Mouse (Mus musculus): ENCODE data around the gene Gm1113. TPM values are rescaled to one million over a fixed set of nuclear protein-coding genes. Genes with fewer than 3 reads are reported as not detected.

The Gm1113 gene
- not detected for total RNA-seq (2021)

GRCm38 (mm10) chr9:35518169-35518568 is at the start of gene Gm1113:
Gene Gm1113 (minus strand): TSS chr9:35518269.
- intact Hi-C loops (cut with DNase I) = no loop called here
- DNase-seq (ENCODE audit: low spot score) = no peak

- no peak for DNase-seq (ENCODE audit: low spot score)
- intact Hi-C loops (cut with DNase I) = no loop called here
Measured at GRCm38 (mm10) chr9:35564536-35565240, 46.6 kb upstream of the Gm1113 start.

- intact Hi-C loops (cut with DNase I) = no loop called here
Measured at GRCm38 (mm10) chr9:35561583-35561982, 43.5 kb upstream of the Gm1113 start.

GRCm38 (mm10) chr9:35561076-35561475 is 43.0 kb upstream of the Gm1113 start:
- intact Hi-C loops (cut with DNase I) = no loop called here
- no peak for DNase-seq (ENCODE audit: low spot score)

More at GRCm38 (mm10) chr9:35561583-35561982, 43.5 kb upstream of the Gm1113 start:
- DNase-seq (ENCODE audit: low spot score) = no peak

GRCm38 (mm10) chr9:35559009-35559890 is 41.2 kb upstream of the Gm1113 start:
- intact Hi-C loops (cut with DNase I) = no loop called here
- DNase-seq (ENCODE audit: low spot score) = peak; percentile 46

- intact Hi-C loops (cut with DNase I) = no loop called here
- DNase-seq (ENCODE audit: low spot score) = no peak
Measured at GRCm38 (mm10) chr9:35558257-35559008, 40.4 kb upstream of the Gm1113 start, which contains the start of the genes Ddx25 and Pus3. Gene Ddx25 (minus strand): TSS chr9:35558528. Gene Pus3 (plus strand): TSS chr9:35558595.

GRCm38 (mm10) chr9:35556494-35557102 is 38.5 kb upstream of the Gm1113 start:
- intact Hi-C loops (cut with DNase I) = no loop called here
- no peak for DNase-seq (ENCODE audit: low spot score)

GRCm38 (mm10) chr9:35548455-35548854 is 30.4 kb upstream of the Gm1113 start:
- intact Hi-C loops (cut with DNase I) = loop anchor here (10.0 kb wide), 1 partner anchor 344 kb away; the partner anchor contains the start of genes Srpr and Tirap
- DNase-seq (ENCODE audit: low spot score) = no peak

- no peak for DNase-seq (ENCODE audit: low spot score)
- intact Hi-C loops (cut with DNase I) = loop anchor here (10.0 kb wide), 1 partner anchor 342 kb away; the partner anchor contains the start of genes Srpr and Tirap
Measured at GRCm38 (mm10) chr9:35546745-35547144, 28.7 kb upstream of the Gm1113 start.

- intact Hi-C loops (cut with DNase I) = loop anchor here (10.0 kb wide), 1 partner anchor 341 kb away; the partner anchor contains the start of genes Srpr and Tirap
- DNase-seq (ENCODE audit: low spot score) = no peak
Measured at GRCm38 (mm10) chr9:35545704-35546103, 27.6 kb upstream of the Gm1113 start.

- intact Hi-C loops (cut with DNase I) = loop anchor here (10.0 kb wide), 1 partner anchor 340 kb away; the partner anchor contains the start of genes Srpr and Tirap
- no peak for DNase-seq (ENCODE audit: low spot score)
Measured at GRCm38 (mm10) chr9:35544666-35545065, 26.6 kb upstream of the Gm1113 start.

- intact Hi-C loops (cut with DNase I) = loop anchor here (10.0 kb wide), 1 partner anchor 338 kb away; the partner anchor contains the start of genes Srpr and Tirap
- DNase-seq (ENCODE audit: low spot score) = no peak
Measured at GRCm38 (mm10) chr9:35543099-35543860, 25.2 kb upstream of the Gm1113 start.

- intact Hi-C loops (cut with DNase I) = loop anchor here (1.0 to 10.0 kb wide), 2 partner anchors 259 to 337 kb away; partner anchors contain the start of genes Srpr and Tirap
- no peak for DNase-seq (ENCODE audit: low spot score)
Measured at GRCm38 (mm10) chr9:35541941-35542340, 23.9 kb upstream of the Gm1113 start.

- DNase-seq (ENCODE audit: low spot score) = no peak
- intact Hi-C loops (cut with DNase I) = loop anchor here (1.0 to 10.0 kb wide), 2 partner anchors 258 to 337 kb away; partner anchors contain the start of genes Srpr and Tirap
Measured at GRCm38 (mm10) chr9:35541488-35541887, 23.4 kb upstream of the Gm1113 start.

GRCm38 (mm10) chr9:35541024-35541423 is 23.0 kb upstream of the Gm1113 start:
- intact Hi-C loops (cut with DNase I) = loop anchor here (1.0 to 10.0 kb wide), 2 partner anchors 258 to 336 kb away; partner anchors contain the start of genes Srpr and Tirap
- no peak for DNase-seq (ENCODE audit: low spot score)

- no peak for DNase-seq (ENCODE audit: low spot score)
- intact Hi-C loops (cut with DNase I) = loop anchor here (10.0 kb wide), 1 partner anchor 514 kb away; no protein-coding TSS in a partner anchor
Measured at GRCm38 (mm10) chr9:35539001-35539750, 21.1 kb upstream of the Gm1113 start.

- DNase-seq (ENCODE audit: low spot score) = no peak
- intact Hi-C loops (cut with DNase I) = loop anchor here (10.0 kb wide), 1 partner anchor 511 kb away; no protein-coding TSS in a partner anchor
Measured at GRCm38 (mm10) chr9:35535876-35536275, 17.8 kb upstream of the Gm1113 start.

Measured in heart, postnatal 25 days (tissue).